Mouse (Mus musculus) retina, adult 2 months (tissue): ENCODE measurements around the gene Klk1b22.
"Not testable (repeated sequence)": the region's sequence is repeated elsewhere in the genome, so short reads cannot be mapped to it uniquely, and the experiment has no call there.

Source experiments
- DNase-seq: peaks from one replicate; pipeline ENCODE4 v3.0.0-alpha.2; 2012; ENCODE audit warnings: low read depth, low spot score

The Klk1b22 gene

DNA sequence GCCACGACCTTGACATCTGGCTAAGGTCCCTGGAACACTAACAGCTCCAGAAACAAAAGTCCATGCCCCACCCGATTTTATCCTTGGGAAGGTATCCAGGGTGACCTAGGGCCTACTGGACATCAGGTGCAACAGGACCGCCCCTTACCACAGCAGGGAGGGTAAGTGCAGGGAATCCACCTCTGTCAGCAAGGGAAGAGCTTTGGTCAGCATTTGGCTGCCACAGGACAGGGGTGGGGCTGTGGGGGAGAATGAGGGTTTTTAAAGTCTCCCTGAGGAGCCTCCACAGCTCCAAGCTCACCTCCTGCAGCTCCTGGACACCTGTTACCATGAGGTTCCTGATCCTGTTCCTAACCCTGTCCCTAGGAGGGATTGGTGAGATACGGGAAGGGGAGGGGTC, at the start of gene Klk1b22:
Gene Klk1b22 (plus strand): TSS at position 301 of the 400 bp plus-strand sequence.
- no peak for DNase-seq

DNA sequence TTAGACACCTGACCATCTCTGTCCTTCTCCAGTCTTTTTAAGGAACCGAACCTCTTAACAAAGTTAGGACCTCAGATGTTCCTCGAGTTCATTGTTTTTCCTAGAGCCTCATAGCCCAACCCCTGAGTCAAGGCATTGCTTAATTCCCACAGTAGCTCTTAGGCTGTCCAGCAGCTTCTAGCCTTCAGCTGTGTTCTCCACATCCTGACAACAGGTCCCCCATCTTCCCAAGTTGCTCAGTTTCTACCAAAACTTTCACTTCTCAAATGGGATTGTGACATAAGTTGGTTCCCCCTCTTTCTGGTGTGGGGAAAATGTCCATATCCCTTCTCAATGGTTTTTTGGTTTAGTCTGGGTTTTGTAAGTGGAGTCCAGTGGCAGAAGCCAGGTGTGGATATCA, 40.4 kb upstream of the Klk1b22 start:
- no peak for DNase-seq

DNA sequence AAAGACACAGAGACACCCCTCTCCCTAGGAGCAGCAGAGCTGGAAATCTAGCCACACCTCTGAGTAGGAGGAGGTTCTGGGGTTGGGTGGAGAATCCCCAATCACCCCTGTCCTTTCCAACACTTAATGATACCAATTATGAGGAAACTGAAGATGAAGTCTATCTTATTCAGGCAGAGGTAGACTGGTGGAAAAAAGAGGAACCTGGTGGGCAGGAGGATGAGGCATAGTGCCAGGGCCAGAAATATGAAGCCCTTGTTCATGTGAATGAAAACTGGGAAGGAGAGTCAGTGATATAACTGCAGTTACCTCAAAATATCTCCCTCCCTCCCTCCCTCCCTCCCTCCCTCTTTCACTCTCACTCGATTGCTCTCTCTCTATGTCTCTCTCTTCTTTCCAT, 34.8 kb upstream of the Klk1b22 start:
- no peak for DNase-seq

DNA sequence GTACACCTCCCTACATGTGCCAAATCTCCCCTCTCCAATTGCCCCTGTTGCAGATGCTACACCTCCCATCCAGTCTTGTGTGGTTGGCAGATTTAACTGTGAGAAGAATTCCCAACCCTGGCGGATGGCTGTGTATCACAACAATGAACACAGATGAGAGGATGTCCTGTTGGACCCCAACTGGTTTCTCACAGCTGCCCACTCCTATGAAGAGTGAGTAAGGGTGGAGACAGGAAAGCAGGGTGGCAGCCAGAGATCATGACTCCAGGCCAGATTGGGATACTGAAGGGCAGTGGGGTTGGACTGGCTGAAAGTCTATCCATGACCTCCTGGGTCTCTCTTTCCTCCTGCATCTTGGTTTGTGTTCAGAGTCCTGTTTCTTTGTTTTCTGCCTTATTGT, 16.4 kb upstream of the Klk1b22 start:
- no peak for DNase-seq

DNA sequence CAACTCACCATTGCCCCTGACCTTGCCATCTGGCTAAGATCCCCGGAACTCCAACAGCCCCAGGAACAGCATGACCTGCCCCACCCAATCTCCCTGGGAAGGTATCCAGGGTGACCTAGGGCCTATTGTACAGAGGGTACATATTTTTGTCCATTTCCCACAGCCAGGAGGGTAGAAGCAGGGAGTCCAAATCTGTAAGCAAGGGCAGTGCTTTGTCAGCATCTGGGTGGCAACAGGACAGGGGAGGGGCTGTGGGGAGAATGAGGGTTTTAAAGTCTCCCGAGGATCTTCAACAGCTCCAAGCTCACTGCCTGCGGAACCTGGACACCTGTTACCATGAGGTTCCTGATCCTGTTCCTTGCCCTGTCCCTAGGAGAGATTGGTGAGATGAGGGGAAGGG, 10.4 kb upstream of the Klk1b22 start, which contains the start of gene Klk1b21:
Gene Klk1b21 (plus strand): TSS at position 301 of the 400 bp plus-strand sequence.
- DNase-seq = not testable (repeated sequence)

DNA sequence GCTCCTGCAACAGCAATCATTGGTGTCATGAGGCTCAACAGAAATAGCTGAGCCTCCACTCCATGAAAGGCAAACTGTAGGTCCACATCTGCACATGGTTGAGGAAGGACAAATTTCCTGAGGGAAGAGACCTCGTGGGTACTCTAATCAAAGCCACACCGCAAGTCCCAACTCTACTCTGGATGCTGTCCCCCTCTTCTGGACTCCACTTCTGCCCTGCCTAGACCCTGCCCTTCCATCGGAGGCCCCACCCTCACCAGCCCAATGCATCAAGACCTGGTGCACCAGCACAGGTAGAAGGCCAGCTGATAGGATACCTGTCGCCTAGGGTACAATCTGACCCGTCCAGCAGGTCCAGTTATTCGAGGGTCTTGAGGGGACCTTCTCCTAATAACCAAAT, 11.0 kb downstream of the Klk1b22 start:
- DNase-seq = no peak

DNA sequence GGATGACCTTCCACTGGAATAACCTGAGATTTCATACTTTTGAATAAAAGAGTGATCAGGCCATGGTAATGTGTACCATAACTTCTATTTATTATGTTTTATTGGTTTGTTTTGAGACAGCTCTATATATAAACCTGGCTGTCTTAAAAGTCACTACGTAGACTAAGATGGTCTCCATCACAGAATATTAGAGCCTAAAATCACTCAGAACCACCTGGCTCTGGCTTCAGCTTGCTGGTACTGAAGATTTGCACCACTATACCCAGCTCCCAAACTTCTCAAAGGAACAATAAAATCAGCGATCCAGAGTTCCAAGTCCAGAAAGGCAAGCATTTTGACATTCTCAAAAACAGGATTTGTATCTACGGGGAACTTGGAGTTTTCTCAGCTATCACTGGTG, 24.0 kb downstream of the Klk1b22 start, which contains the start of gene Klk1b16:
Gene Klk1b16 (plus strand): TSS at position 301 of the 400 bp plus-strand sequence.
- DNase-seq = no peak
